Mouse (Mus musculus) hindbrain, postnatal 0 days (tissue): Measurements from ENCODE around the gene Efcc1. TPM values are rescaled to one million over a fixed set of nuclear protein-coding genes. Genes with fewer than 3 reads are reported as not detected.

Source experiments
- ATAC-seq: fragments of 200-750 bp; cut with Nextera tagmentation; 2 replicates; pipeline ENCODE4 v1.8.0; 2017; ENCODE audit warnings: mild to moderate bottlenecking, moderate TSS enrichment, moderate library complexity
- DNase-seq: peaks from one replicate; pipeline ENCODE4 v3.0.0-alpha.2; 2015; ENCODE audit warnings: low spot score
- H3K27ac ChIP-seq: fragments of 300-500 bp; sonication (generic); 2 replicates; pipeline ENCODE4 v1.5.1; 2014; ENCODE audit warnings: mild to moderate bottlenecking
- H3K27me3 ChIP-seq: fragments of 300-500 bp; sonication (generic); 2 replicates; pipeline ENCODE4 v1.6.1; 2014; ENCODE audit warnings: low read length, mixed read lengths; ENCODE audit not compliant: insufficient read depth
- H3K36me3 ChIP-seq: fragments of 300-500 bp; sonication (generic); 2 replicates; pipeline ENCODE4 v1.6.1; 2014; ENCODE audit warnings: low read length, mixed read lengths; ENCODE audit not compliant: insufficient read depth
- H3K4me1 ChIP-seq: fragments of 300-500 bp; sonication (generic); 2 replicates; pipeline ENCODE4 v1.6.1; 2014; ENCODE audit warnings: antibody characterized with exemption, low read length, mixed read lengths; ENCODE audit not compliant: insufficient read depth
- H3K4me2 ChIP-seq: fragments of 300-500 bp; sonication (generic); 2 replicates; pipeline ENCODE4 v1.6.1; 2014; ENCODE audit warnings: low read depth, mild to moderate bottlenecking, low read length, moderate library complexity, mixed read lengths
- H3K4me3 ChIP-seq: fragments of 300-500 bp; sonication (generic); 2 replicates; pipeline ENCODE4 v1.5.1; 2014; ENCODE audit warnings: low read length
- H3K9ac ChIP-seq: fragments of 300-500 bp; sonication (generic); replicated peaks from 2 replicates; pipeline ENCODE4 v1.6.1; 2014; ENCODE audit warnings: mild to moderate bottlenecking, low read length, moderate library complexity, mixed read lengths
- H3K9me3 ChIP-seq: fragments of 300-500 bp; sonication (generic); 2 replicates; pipeline ENCODE4 v1.6.1; 2016; ENCODE audit warnings: low read length, mixed read lengths
- CTCF ChIP-seq: IDR thresholded peaks from 2 replicates; pipeline ENCODE4 v1.5.1; 2016; ENCODE audit warnings: antibody characterized with exemption, control low read depth, low read depth
- WGBS: fragments of 180-500 bp; shearing (Covaris S2); extraction: QIAGEN DNeasy Blood & Tissue Kit; methylation state at CpG from one replicate; pipeline ENCODE4 v1.1.7; 2014; 5-methylcytosine and 5-hydroxymethylcytosine counted together
- polyA plus RNA-seq: library from polyadenylated mRNA; unstranded; fragments of >200 nt; fragmentation: Nextera tagmentation; extraction: Ambion mirVana; gene quantifications from 2 replicates; pipeline ENCODE4 v1.2.1, GENCODE M21; 2015
- total RNA-seq: library from RNA; depleted of rRNA; stranded (reverse); fragments of >200 nt; gene quantifications from 2 replicates; pipeline ENCODE4 v1.2.3, GENCODE M21; 2014

Gene Efcc1
- total and polyA plus RNA-seq, 2 experiments from 2014 or later, result 5.4 to 8.3 TPM

GRCm38 (mm10) chr6:87784033-87784432, 53.4 kb downstream of the Efcc1 start:
- no peak overlapping the region for H3K4me2 ChIP-seq
- H3K4me1 ChIP-seq, result no peaks in the 10 kb centered on the region
- no peaks in the 10 kb centered on the region for H3K9me3 ChIP-seq
- no peak overlapping the region for H3K4me3 ChIP-seq
- H3K27me3 ChIP-seq, result no peaks in the 10 kb centered on the region
- WGBS, result 81% methylated on average over 8 of the region's 8 CpGs
- no peaks in the 10 kb centered on the region for H3K36me3 ChIP-seq
- ATAC-seq (no peak), DNase-seq (no peak)
- H3K27ac ChIP-seq, result no peak overlapping the region
- no peak for TF ChIP-seq CTCF
- no peak overlapping the region for H3K9ac ChIP-seq

GRCm38 (mm10) chr6:87786621-87787020, 56.0 kb downstream of the Efcc1 start:
- no peak overlapping the region for H3K4me2 ChIP-seq
- TF ChIP-seq CTCF, result no peak
- no peak overlapping the region for H3K9ac ChIP-seq
- ATAC-seq (no peak), DNase-seq (no peak)
- WGBS, result 72% methylated on average over 5 of the region's 5 CpGs
- H3K36me3 ChIP-seq, result no peaks in the 10 kb centered on the region
- H3K4me3 ChIP-seq, result no peak overlapping the region
- no peaks in the 10 kb centered on the region for H3K9me3 ChIP-seq
- no peak overlapping the region for H3K27ac ChIP-seq
- H3K27me3 ChIP-seq, result no peaks in the 10 kb centered on the region
- H3K4me1 ChIP-seq, result no peaks in the 10 kb centered on the region; the same call in 1 of the 2 replicates

- no peaks in the 10 kb centered on the region for H3K27me3 ChIP-seq
- WGBS, result 83% methylated on average over 6 of the region's 6 CpGs
- DNase-seq (no peak), ATAC-seq (no peak)
- no peak overlapping the region for H3K27ac ChIP-seq
- H3K4me3 ChIP-seq, result no peak overlapping the region
- H3K4me2 ChIP-seq, result no peak overlapping the region
- H3K9me3 ChIP-seq, result no peaks in the 10 kb centered on the region
- H3K9ac ChIP-seq, result no peak overlapping the region
- no peak for TF ChIP-seq CTCF
- H3K4me1 ChIP-seq, result no peaks in the 10 kb centered on the region; the same call in 1 of the 2 replicates
- peaks cover 3% of the 10 kb centered on the region; the same call in 1 of the 2 replicates for H3K36me3 ChIP-seq
Measured at GRCm38 (mm10) chr6:87787108-87787890, 56.6 kb downstream of the Efcc1 start.

DNA sequence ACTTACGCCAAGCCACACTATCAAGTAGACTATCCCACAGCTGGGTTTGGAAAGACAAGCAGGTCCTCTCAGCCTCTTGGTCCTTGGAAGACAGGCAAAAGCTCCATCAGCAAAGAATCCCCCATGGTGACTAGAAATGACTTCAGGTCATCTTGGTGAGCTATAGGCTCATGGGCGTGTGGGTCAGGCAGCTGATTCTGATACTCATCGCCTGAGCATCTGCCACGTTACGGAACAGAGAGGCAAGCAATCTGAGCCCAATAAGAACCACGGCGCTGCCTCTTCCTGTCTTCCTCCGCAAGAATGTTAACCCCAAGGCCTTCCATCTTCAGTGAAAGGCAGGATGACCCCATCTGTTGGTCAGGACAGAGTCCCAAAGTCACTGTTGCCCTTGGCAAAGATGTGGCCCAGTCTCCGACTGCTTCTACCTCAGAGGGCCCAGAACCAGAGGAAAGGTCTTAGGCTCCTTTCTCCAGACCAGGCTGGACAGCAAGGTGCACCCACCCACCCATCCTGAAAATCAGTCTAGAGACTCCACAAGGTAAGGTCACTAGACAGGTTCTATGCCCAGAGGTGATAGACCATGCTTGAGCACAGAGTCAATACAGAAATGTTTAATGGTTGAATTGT, 57.7 kb downstream of the Efcc1 start:
- no peak for ATAC-seq

GRCm38 (mm10) chr6:87788896-87789587, 58.4 kb downstream of the Efcc1 start:
- no peak overlapping the region for H3K9ac ChIP-seq

More for the DNA sequence above, 57.7 kb downstream of the Efcc1 start:
- Histone ChIP-seq H3K4me1 (no peaks in the 10 kb centered on the region; the same call in 1 of the 2 replicates), H3K4me2 (no peak overlapping the region), H3K9ac (no peak overlapping the region), H3K36me3 (peaks cover 6% of the 10 kb centered on the region; the same call in 1 of the 2 replicates), H3K27ac (no peak overlapping the region), H3K27me3 (no peaks in the 10 kb centered on the region), H3K4me3 (no peak overlapping the region), H3K9me3 (no peaks in the 10 kb centered on the region)
- TF ChIP-seq CTCF, result no peak
- WGBS, result 94% methylated on average over 9 of the region's 9 CpGs
- DNase-seq, result no peak

DNA sequence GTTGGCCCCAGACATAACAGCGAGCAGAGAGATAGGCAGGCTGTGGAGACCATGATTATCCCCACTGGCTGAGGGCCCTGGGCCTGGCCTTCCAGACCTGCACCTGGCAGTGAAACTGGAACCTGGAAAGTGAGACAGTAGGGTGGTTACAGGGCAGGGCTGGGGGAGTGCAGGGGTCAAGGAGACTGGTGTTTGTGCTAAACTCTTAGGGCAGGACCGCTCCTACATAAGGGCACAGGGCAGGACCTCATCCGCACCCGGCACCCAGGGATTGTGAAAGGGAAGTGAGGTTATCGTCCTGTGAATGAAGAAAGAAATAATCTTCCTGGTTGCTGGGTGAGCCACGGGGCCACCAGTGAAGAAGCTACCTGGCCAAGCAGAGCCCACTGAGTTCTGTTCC, 59.1 kb downstream of the Efcc1 start:
- Histone ChIP-seq H3K4me3 (no peak overlapping the region), H3K4me2 (no peak overlapping the region), H3K36me3 (peaks cover 6% of the 10 kb centered on the region; the same call in 1 of the 2 replicates), H3K9me3 (no peaks in the 10 kb centered on the region), H3K4me1 (no peaks in the 10 kb centered on the region; the same call in 1 of the 2 replicates), H3K27me3 (no peaks in the 10 kb centered on the region), H3K9ac (no peak overlapping the region), H3K27ac (no peak overlapping the region)
- TF ChIP-seq CTCF, result no peak
- ATAC-seq (no peak), DNase-seq (no peak)
- 93% methylated on average over 6 of the region's 6 CpGs for WGBS

More at GRCm38 (mm10) chr6:87788896-87789587, 58.4 kb downstream of the Efcc1 start:
- TF ChIP-seq CTCF, result no peak
- H3K9me3 ChIP-seq, result no peaks in the 10 kb centered on the region
- peaks cover 6% of the 10 kb centered on the region; the same call in 1 of the 2 replicates for H3K36me3 ChIP-seq
- no peaks in the 10 kb centered on the region; the same call in 1 of the 2 replicates for H3K4me1 ChIP-seq
- WGBS, result 31% methylated on average over 5 of the region's 5 CpGs
- H3K27ac ChIP-seq, result no peak overlapping the region
- no peaks in the 10 kb centered on the region for H3K27me3 ChIP-seq
- ATAC-seq (no peak), DNase-seq (peak; percentile 41)
- no peak overlapping the region for H3K4me2 ChIP-seq
- no peak overlapping the region for H3K4me3 ChIP-seq
